Comparison of ENCODE assay signal across 19 mouse cellular contexts in the genomic region with DNA sequence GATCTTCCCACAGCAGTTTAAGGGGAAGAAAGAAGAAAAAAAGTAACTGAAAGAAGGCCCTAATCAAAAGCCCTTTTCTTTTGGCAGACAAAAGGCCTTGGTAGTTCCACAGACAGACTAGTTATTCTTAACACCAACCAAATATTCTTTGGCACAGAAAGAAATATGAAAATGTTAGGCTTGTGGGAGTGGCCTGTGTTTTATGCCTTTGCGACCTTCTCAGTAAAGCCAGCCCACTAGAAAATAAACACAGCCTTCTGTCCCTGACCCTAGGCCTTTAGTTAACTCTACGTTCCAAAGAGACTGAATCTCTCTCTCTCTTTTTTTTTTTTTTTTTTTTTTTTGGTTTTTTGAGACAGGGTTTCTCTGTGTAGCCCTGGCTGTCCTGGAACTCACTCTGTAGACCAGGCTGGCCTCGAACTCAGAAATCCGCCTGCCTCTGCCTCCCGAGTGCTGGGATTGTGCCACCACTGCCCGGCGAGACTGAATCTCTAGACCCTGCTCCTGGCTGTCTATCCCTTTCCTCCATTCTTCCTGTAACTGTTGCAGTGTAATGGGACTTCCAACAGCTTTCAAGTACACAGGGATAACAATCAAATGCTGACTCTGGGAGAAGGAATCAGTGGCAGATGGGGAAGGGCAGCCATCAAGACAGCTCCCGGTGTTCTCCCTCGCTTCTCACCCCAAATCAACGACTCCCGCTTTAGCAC.
DNase-seq lines count a peak whose midpoint lies in the region; ATAC-seq and TF ChIP-seq lines count a peak whose summit lies in the region.
"Had no signal": no experiment of that assay in that cellular context is flagged by ENCODE, and none has a peak within 500 bp of the region (broad histone marks: within the 10 kb centered on the region; RNA-seq: fewer than 3 reads in every experiment).

No protein-coding gene starts in this region.

- H3K4me3 ChIP-seq in forebrain, embryonic 12.5 days (replicated peaks) = no peak overlapping the region
- H3K4me3 ChIP-seq in forebrain, embryonic 11.5 days (ENCODE audit: low read depth, low read length) = no peak overlapping the region
- H3K4me3 ChIP-seq in layer of hippocampus, adult 2 months = no peak overlapping the region
- no peak overlapping the region for H3K4me3 ChIP-seq in midbrain, embryonic 15.5 days
- H3K4me3 ChIP-seq in midbrain, embryonic 13.5 days (replicated peaks) = no peak overlapping the region
- no peak overlapping the region for H3K4me3 ChIP-seq in hindbrain, embryonic 13.5 days
- H3K4me3 ChIP-seq: embryonic facial prominence, embryonic 15.5 days; forebrain, embryonic 10.5 days; limb, embryonic 13.5 days had no signal

- no peak for TF ChIP-seq CTCF in layer of hippocampus, adult 2 months (conservative IDR thresholded peaks at IDR 0.05)

- 0 out of 2 replicates have a peak overlapping the region, but pooled peaks have one; percentile 31 for H3K27ac ChIP-seq in forebrain, embryonic 12.5 days
- H3K27ac ChIP-seq in forebrain, embryonic 11.5 days (ENCODE audit: low read depth, low read length) = no peak overlapping the region
- H3K27ac ChIP-seq in layer of hippocampus, adult 2 months = peak overlapping the region; percentile 41; the same call in 1 of the 2 replicates
- H3K27ac ChIP-seq in midbrain, embryonic 15.5 days = 0 out of 2 replicates have a peak overlapping the region, but pooled peaks have one; percentile 12
- no peak overlapping the region for H3K27ac ChIP-seq in midbrain, embryonic 13.5 days
- peak overlapping the region; percentile 41; the same call in 1 of the 2 replicates for H3K27ac ChIP-seq in hindbrain, embryonic 13.5 days
- H3K27ac ChIP-seq: embryonic facial prominence, embryonic 15.5 days; forebrain, embryonic 10.5 days; limb, embryonic 13.5 days had no signal

- no peak for ATAC-seq in forebrain, embryonic 12.5 days (ENCODE audit: low FRiP score)
- ATAC-seq in forebrain, embryonic 11.5 days (replicated peaks; ENCODE audit: low FRiP score) = no peak
- ATAC-seq in midbrain, embryonic 15.5 days (replicated peaks) = no peak
- ATAC-seq in midbrain, embryonic 13.5 days = no peak
- ATAC-seq in hindbrain, embryonic 13.5 days (ENCODE audit: low FRiP score) = no peak

- H3K9ac ChIP-seq in forebrain, embryonic 12.5 days = no peak overlapping the region
- no peak overlapping the region for H3K9ac ChIP-seq in forebrain, embryonic 11.5 days (ENCODE audit: low read length)
- H3K9ac ChIP-seq in midbrain, embryonic 15.5 days = no peak overlapping the region
- H3K9ac ChIP-seq in midbrain, embryonic 13.5 days (replicated peaks) = no peak overlapping the region
- no peak overlapping the region for H3K9ac ChIP-seq in hindbrain, embryonic 13.5 days
- H3K9ac ChIP-seq: embryonic facial prominence, embryonic 15.5 days; limb, embryonic 13.5 days had no signal

- H3K27me3 ChIP-seq in forebrain, embryonic 12.5 days = no peaks in the 10 kb centered on the region
- no peaks in the 10 kb centered on the region for H3K27me3 ChIP-seq in forebrain, embryonic 11.5 days (ENCODE audit: control insufficient read depth, insufficient read depth, low read length)
- no peaks in the 10 kb centered on the region for H3K27me3 ChIP-seq in midbrain, embryonic 15.5 days (replicated peaks)
- no peaks in the 10 kb centered on the region for H3K27me3 ChIP-seq in midbrain, embryonic 13.5 days
- H3K27me3 ChIP-seq in hindbrain, embryonic 13.5 days = no peaks in the 10 kb centered on the region
- H3K27me3 ChIP-seq: embryonic facial prominence, embryonic 15.5 days; limb, embryonic 13.5 days had no signal

- peaks cover 28% of the 10 kb centered on the region for H3K4me1 ChIP-seq in forebrain, embryonic 12.5 days
- H3K4me1 ChIP-seq in forebrain, embryonic 11.5 days (replicated peaks; ENCODE audit: control insufficient read depth, insufficient read depth, low read length) = peaks cover 11% of the 10 kb centered on the region
- peaks cover 25% of the 10 kb centered on the region for H3K4me1 ChIP-seq in midbrain, embryonic 15.5 days
- H3K4me1 ChIP-seq in midbrain, embryonic 13.5 days (replicated peaks) = peaks cover 39% of the 10 kb centered on the region
- H3K4me1 ChIP-seq in hindbrain, embryonic 13.5 days (replicated peaks) = peaks cover 35% of the 10 kb centered on the region

- H3K4me2 ChIP-seq in forebrain, embryonic 12.5 days = no peak overlapping the region
- no peak overlapping the region for H3K4me2 ChIP-seq in forebrain, embryonic 11.5 days (ENCODE audit: low read depth, low read length, severe bottlenecking)
- no peak overlapping the region for H3K4me2 ChIP-seq in midbrain, embryonic 15.5 days
- no peak overlapping the region for H3K4me2 ChIP-seq in midbrain, embryonic 13.5 days (replicated peaks)
- no peak overlapping the region for H3K4me2 ChIP-seq in hindbrain, embryonic 13.5 days
- H3K4me2 ChIP-seq: embryonic facial prominence, embryonic 15.5 days; limb, embryonic 13.5 days had no signal

- no peaks in the 10 kb centered on the region for H3K9me3 ChIP-seq in forebrain, embryonic 12.5 days
- H3K9me3 ChIP-seq in forebrain, embryonic 11.5 days (ENCODE audit: control insufficient read depth, low read length) = no peaks in the 10 kb centered on the region
- no peaks in the 10 kb centered on the region for H3K9me3 ChIP-seq in midbrain, embryonic 15.5 days
- no peaks in the 10 kb centered on the region for H3K9me3 ChIP-seq in midbrain, embryonic 13.5 days
- H3K9me3 ChIP-seq in hindbrain, embryonic 13.5 days = no peaks in the 10 kb centered on the region
- H3K9me3 ChIP-seq: embryonic facial prominence, embryonic 15.5 days; forebrain, embryonic 10.5 days; limb, embryonic 13.5 days had no signal

- no peak for DNase-seq in forebrain, embryonic 11.5 days (ENCODE audit: low spot score)
- DNase-seq in layer of hippocampus, adult 2 months (ENCODE audit: low spot score in 2 of 2) = no peak
- no peak for DNase-seq in layer of hippocampus, adult 9-10 months (ENCODE audit: low spot score)
- no peak for DNase-seq in gastrocnemius, adult 8-10 months (ENCODE audit: low spot score in 2 of 2)
- DNase-seq: adrenal gland, adult 8-10 months; cerebellum, adult 11 months; cerebellum, postnatal 14 days; embryo, embryonic 11 days; gastrocnemius, postnatal 14 days; lung, adult 18-20 months; retina, postnatal 1 day; thymus, postnatal 14 days had no signal

- no peaks in the 10 kb centered on the region for H3K36me3 ChIP-seq in forebrain, embryonic 12.5 days (replicated peaks)
- no peaks in the 10 kb centered on the region for H3K36me3 ChIP-seq in forebrain, embryonic 11.5 days (ENCODE audit: control insufficient read depth, insufficient read depth, low read length)
- H3K36me3 ChIP-seq in midbrain, embryonic 15.5 days (replicated peaks) = no peaks in the 10 kb centered on the region
- H3K36me3 ChIP-seq in midbrain, embryonic 13.5 days = no peaks in the 10 kb centered on the region
- 0 out of 2 replicates have a peak, but pooled peaks cover 3% of the 10 kb centered on the region for H3K36me3 ChIP-seq in hindbrain, embryonic 13.5 days
- H3K36me3 ChIP-seq: embryonic facial prominence, embryonic 15.5 days; limb, embryonic 13.5 days had no signal

- 85% methylated on average over 11 of the region's 11 CpGs for WGBS in forebrain, embryonic 12.5 days
- 86% methylated on average over 11 of the region's 11 CpGs for WGBS in forebrain, embryonic 11.5 days
- WGBS in midbrain, embryonic 15.5 days = 83% methylated on average over 11 of the region's 11 CpGs
- WGBS in midbrain, embryonic 13.5 days = 84% methylated on average over 11 of the region's 11 CpGs
- WGBS in hindbrain, embryonic 13.5 days = 78% methylated on average over 11 of the region's 11 CpGs

Comparison
In these comparisons a context has a peak if more than half of its experiments do, and no peak if none do; other contexts are left out.
1. H3K27ac ChIP-seq: peak in forebrain, embryonic 12.5 days (single experiment), layer of hippocampus, adult 2 months (single experiment), midbrain, embryonic 15.5 days (single experiment) and hindbrain, embryonic 13.5 days (single experiment); none in forebrain, embryonic 11.5 days (single experiment) and midbrain, embryonic 13.5 days (single experiment).